Mouse (Mus musculus) stomach, embryonic 16.5 days (tissue): ENCODE measurements around the gene Fcrlb. TPM values are rescaled to one million over a fixed set of nuclear protein-coding genes. Genes with fewer than 3 reads are reported as not detected.

ENCODE experiments used
- ATAC-seq: fragments of 200-750 bp; cut with Nextera tagmentation; 2 replicates; pipeline ENCODE4 v1.8.0; 2017; ENCODE audit warnings: moderate number of reproducible peaks, moderate TSS enrichment; ENCODE audit not compliant: insufficient read depth, low FRiP score
- H3K27ac ChIP-seq: fragments of 300-500 bp; sonication (generic); 2 replicates; pipeline ENCODE4 v1.5.1; 2014; ENCODE audit warnings: low read length
- H3K27me3 ChIP-seq: fragments of 300-500 bp; sonication (generic); 2 replicates; pipeline ENCODE4 v1.6.1; 2014; ENCODE audit warnings: low read length, control low read depth, mixed read lengths; ENCODE audit not compliant: control insufficient read depth, insufficient read depth
- H3K36me3 ChIP-seq: fragments of 300-500 bp; sonication (generic); 2 replicates; pipeline ENCODE4 v1.6.1; 2014; ENCODE audit warnings: low read length; ENCODE audit not compliant: control insufficient read depth, insufficient read depth
- H3K4me1 ChIP-seq: fragments of 300-500 bp; sonication (generic); 2 replicates; pipeline ENCODE4 v1.6.1; 2014; ENCODE audit warnings: low read length, control low read depth, mixed read lengths; ENCODE audit not compliant: control insufficient read depth, insufficient read depth
- H3K4me2 ChIP-seq: fragments of 300-500 bp; sonication (generic); 2 replicates; pipeline ENCODE4 v1.6.1; 2014; ENCODE audit warnings: low read depth, low read length, mixed read lengths
- H3K4me3 ChIP-seq: fragments of 300-500 bp; sonication (generic); replicated peaks from 2 replicates; pipeline ENCODE4 v1.5.1; 2014; ENCODE audit warnings: mild to moderate bottlenecking, low read length
- H3K9ac ChIP-seq: fragments of 300-500 bp; sonication (generic); 2 replicates; pipeline ENCODE4 v1.6.1; 2014; ENCODE audit warnings: low read length
- H3K9me3 ChIP-seq: fragments of 300-500 bp; sonication (generic); replicated peaks from 2 replicates; pipeline ENCODE4 v1.6.1; 2016; ENCODE audit warnings: low read length, control low read depth; ENCODE audit not compliant: control insufficient read depth
- WGBS: fragments of 180-500 bp; shearing (Covaris S2); extraction: QIAGEN DNeasy Blood & Tissue Kit; methylation state at CpG from one replicate; pipeline ENCODE4 v1.1.7; 2014; 5-methylcytosine and 5-hydroxymethylcytosine counted together
- polyA plus RNA-seq: library from polyadenylated mRNA; unstranded; fragments of >200 nt; fragmentation: Nextera tagmentation; extraction: Ambion mirVana; gene quantifications from 2 replicates; pipeline ENCODE4 v1.2.1, GENCODE M21; 2015

Gene Fcrlb
- polyA plus RNA-seq, 1 experiment from 2014 or later, result not detected

DNA sequence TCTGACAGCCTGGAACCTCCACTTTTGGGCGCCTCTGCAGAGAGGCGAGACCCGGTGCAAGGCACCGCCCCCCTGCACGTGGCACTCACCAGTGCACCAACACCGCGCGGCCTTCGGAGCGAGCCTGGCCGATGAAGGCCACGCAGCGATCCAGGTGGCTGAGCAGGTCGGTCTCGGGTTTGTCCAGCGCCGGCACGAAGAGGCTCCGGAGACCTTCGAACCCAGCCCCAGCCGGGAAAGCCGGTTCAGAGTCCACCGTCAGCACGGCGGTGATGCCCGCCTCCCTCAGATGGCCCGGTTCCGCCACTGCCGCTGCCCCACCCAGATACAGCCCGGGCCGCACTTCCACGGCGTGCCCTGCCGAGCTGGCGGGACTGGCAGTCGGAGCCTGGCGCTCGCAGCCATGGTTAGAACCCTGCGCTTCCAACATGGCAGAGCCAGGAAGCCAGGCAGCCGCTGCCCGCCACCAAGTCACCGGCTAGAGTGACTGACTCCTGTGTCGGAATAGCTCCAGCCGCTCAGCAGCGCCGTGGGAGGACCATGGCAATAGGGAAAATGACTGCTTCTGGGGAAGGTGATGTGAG is 27.7 kb downstream of the Fcrlb start, which contains the start of the genes Gm26620 and Dusp12:
Gene Gm26620, plus strand, starts transcription at position 88 of the 584 bp plus-strand sequence.
Gene Dusp12, minus strand, starts transcription at position 563 of the 584 bp plus-strand sequence.
- Histone ChIP-seq H3K9me3 (no peaks in the 10 kb centered on the region), H3K4me2 (peak within 1 kb of the TSS; percentile 69), H3K27ac (peak within 1 kb of the TSS; percentile 88), H3K4me1 (peaks cover 8% of the 10 kb centered on the region; the same call in 1 of the 2 replicates), H3K36me3 (peaks cover 7% of the 10 kb centered on the region; the same call in 1 of the 2 replicates), H3K9ac (peak within 1 kb of the TSS; percentile 88), H3K4me3 (peak within 1 kb of the TSS; percentile 98), H3K27me3 (no peaks in the 10 kb centered on the region)
- under 1% methylated on average over 46 of the region's 46 CpGs for WGBS
- peak; percentile 89 for ATAC-seq

DNA sequence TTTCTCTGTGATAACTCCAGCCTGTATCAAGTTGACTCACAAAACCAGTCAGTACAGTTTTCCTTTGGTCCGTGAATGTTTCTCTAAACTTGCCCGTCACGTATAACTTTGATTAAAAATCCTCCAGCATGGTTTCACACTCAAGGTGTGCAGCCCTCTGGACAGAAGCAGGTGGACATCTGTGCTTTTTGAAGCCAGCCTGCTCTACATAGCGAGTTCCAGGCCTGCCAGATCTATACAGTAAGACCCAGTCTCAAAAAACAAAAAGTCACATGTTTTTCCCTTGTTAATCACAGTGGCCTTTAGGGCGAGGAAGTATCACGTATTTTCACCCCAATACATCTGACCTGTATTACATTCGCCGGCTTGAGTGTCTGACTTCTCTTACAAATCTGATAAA is 28.4 kb downstream of the Fcrlb start:
- ATAC-seq, result no peak
- peak overlapping the region; percentile 98 for H3K4me3 ChIP-seq
- H3K4me1 ChIP-seq, result peaks cover 8% of the 10 kb centered on the region; the same call in 1 of the 2 replicates
- WGBS, result 10% methylated on average over 8 of the region's 8 CpGs
- H3K27ac ChIP-seq, result peak overlapping the region; percentile 88
- no peaks in the 10 kb centered on the region for H3K27me3 ChIP-seq
- no peaks in the 10 kb centered on the region for H3K9me3 ChIP-seq
- peak overlapping the region; percentile 69 for H3K4me2 ChIP-seq
- H3K36me3 ChIP-seq, result peaks cover 11% of the 10 kb centered on the region; the same call in 1 of the 2 replicates
- H3K9ac ChIP-seq, result peak overlapping the region; percentile 88

DNA sequence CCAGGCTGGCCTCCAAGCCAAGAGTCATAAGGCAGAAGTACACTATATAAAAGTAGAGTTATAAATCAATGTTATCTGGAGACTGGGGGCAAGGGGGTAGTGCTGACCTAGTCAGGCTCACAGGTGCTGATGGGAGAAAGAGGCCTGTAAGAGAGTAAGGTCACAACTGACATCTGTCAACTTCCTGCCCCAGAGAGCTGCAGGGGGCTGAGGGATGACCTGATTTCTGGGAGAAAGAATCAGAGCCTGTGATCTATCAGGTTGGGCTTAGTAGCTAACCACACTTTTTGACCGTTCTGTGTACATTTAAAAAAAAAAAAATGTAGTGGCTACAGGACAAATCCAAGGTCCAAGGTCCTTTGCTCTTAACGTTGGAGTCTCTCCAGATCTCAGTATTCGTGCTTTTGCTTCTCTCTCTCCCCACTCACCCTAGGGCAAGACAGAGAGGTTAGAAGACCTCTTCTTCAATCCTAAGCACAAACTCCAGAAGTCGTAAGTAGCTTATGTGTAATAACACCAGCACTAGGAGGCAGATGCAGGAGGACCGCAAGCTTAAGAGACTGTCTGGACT is 29.7 kb downstream of the Fcrlb start:
- no peaks in the 10 kb centered on the region for H3K27me3 ChIP-seq
- ATAC-seq, result no peak
- H3K9ac ChIP-seq, result no peak overlapping the region
- H3K4me1 ChIP-seq, result peaks cover 8% of the 10 kb centered on the region; the same call in 1 of the 2 replicates
- H3K9me3 ChIP-seq, result no peaks in the 10 kb centered on the region
- peaks cover 17% of the 10 kb centered on the region; the same call in 1 of the 2 replicates for H3K36me3 ChIP-seq
- 52% methylated on average over 5 of the region's 5 CpGs for WGBS
- no peak overlapping the region for H3K4me2 ChIP-seq
- H3K4me3 ChIP-seq, result no peak overlapping the region
- no peak overlapping the region for H3K27ac ChIP-seq

DNA sequence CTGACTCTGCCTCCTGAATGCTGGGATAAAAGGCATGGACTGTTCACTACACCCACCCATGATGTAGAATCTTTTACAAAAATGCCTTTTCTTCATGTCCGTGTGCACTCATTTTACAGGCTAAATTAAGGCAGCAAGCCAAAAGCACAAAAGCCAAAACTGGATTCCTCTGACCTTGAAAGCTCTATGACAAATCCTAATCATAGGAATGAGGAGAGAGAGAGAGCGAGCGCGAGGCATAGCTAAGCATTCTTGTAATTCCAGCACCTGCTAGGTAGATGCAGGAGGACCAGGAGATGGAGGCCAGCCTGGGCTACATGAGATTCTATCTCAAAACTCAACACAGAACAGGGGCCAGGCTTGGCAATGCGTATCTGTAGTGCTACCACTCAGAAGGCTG is 35.8 kb downstream of the Fcrlb start:
- WGBS, result 92% methylated on average over 5 of the region's 5 CpGs
- no peak overlapping the region for H3K9ac ChIP-seq
- no peaks in the 10 kb centered on the region for H3K27me3 ChIP-seq
- ATAC-seq, result no peak
- H3K4me3 ChIP-seq, result no peak overlapping the region
- no peaks in the 10 kb centered on the region for H3K9me3 ChIP-seq
- H3K4me1 ChIP-seq, result no peaks in the 10 kb centered on the region
- H3K4me2 ChIP-seq, result no peak overlapping the region
- H3K36me3 ChIP-seq, result peaks cover 17% of the 10 kb centered on the region; the same call in 1 of the 2 replicates
- H3K27ac ChIP-seq, result no peak overlapping the region

DNA sequence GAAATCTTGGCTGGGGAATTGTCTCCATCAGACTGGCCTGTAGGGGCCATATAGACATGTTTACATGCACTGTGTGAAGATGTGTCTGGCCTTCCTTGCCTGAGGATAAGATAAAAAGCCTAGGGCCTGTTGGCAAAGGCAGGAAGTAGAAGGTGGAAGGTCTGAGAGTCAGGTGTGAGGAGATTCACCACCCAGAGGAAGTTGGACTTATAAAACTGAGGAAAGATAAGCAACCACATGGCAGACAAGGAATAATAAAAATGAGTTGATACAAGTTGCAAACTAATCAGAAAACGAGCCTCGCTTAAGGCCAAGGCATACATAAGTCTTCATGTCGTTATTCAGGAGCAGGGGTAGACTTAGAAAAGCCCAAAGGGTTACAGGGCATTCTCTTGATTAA is 37.1 kb downstream of the Fcrlb start:
- no peak for ATAC-seq
- no peak overlapping the region for H3K4me3 ChIP-seq
- no peaks in the 10 kb centered on the region for H3K27me3 ChIP-seq
- no peak overlapping the region for H3K9ac ChIP-seq
- H3K36me3 ChIP-seq, result peaks cover 14% of the 10 kb centered on the region; the same call in 1 of the 2 replicates
- no peak overlapping the region for H3K27ac ChIP-seq
- WGBS, result 63% methylated on average over 3 of the region's 3 CpGs
- no peaks in the 10 kb centered on the region for H3K4me1 ChIP-seq
- no peak overlapping the region for H3K4me2 ChIP-seq
- no peaks in the 10 kb centered on the region for H3K9me3 ChIP-seq

DNA sequence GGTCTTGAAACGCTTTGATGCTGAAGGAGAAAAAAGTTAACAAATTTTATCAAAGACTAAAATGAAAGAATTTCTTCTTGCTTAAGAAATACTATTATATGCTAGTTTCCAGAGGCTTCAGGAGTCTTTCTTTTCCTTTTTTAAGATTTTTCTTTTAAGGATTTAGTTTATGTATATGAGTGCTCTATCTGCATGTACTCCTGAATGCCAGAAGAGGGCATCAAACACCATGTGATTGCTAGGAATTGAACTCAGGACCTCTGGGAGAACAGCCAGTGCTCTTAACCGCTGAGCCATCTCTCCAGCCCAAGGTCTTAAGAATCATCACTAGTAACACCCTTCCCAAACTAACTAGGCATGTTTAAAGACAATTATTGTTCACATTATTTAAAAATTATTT is 40.8 kb downstream of the Fcrlb start:
- Histone ChIP-seq H3K4me2 (no peak overlapping the region), H3K9me3 (no peaks in the 10 kb centered on the region), H3K36me3 (no peaks in the 10 kb centered on the region), H3K9ac (no peak overlapping the region), H3K27ac (no peak overlapping the region), H3K4me3 (no peak overlapping the region), H3K27me3 (no peaks in the 10 kb centered on the region), H3K4me1 (no peaks in the 10 kb centered on the region)
- ATAC-seq, result no peak
- WGBS, result 91% methylated on average over 2 of the region's 2 CpGs

DNA sequence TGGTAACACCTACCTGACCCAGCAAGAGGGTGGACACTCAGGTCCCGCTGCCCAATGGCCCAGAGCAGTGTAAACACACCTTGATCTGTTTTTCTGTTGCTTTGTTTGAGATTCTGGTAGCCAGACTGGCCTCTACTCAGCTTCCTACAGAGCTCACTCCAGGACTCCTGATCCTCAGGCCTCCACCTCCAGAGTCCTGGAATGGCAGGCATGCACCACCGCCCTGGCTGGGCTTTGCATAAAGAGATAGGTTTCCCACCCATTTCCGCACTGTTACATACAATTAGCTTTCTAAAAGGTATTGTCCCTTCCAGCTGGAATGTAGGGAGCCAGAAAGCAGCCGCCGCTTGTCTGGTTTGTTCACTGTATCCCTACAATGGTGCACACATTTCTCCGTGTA is 41.3 kb downstream of the Fcrlb start:
- H3K4me2 ChIP-seq, result no peak overlapping the region
- H3K4me3 ChIP-seq, result no peak overlapping the region
- H3K27me3 ChIP-seq, result no peaks in the 10 kb centered on the region
- no peak for ATAC-seq
- H3K36me3 ChIP-seq, result no peaks in the 10 kb centered on the region
- H3K9ac ChIP-seq, result no peak overlapping the region
- H3K27ac ChIP-seq, result no peak overlapping the region
- H3K4me1 ChIP-seq, result no peaks in the 10 kb centered on the region
- 74% methylated on average over 6 of the region's 6 CpGs for whole genome bisulfite sequencing
- H3K9me3 ChIP-seq, result no peaks in the 10 kb centered on the region

DNA sequence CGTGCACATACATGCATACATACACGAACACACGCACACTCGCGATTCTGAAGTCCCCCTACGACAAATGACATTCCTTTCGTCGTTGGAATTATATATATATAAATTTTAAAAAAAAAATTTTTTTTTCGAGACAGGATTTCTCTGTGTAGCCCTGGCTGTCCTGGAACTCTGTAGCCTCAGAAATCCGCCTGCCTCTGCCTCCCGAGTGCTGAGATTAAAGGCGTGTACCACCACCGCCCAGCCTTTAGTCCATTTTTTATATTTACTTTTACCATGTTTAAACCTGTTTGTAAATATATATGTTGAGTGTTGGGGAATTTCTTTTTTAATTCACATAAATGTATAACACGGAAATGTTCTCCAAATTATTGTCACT is 43.8 kb downstream of the Fcrlb start:
- Histone ChIP-seq H3K4me3 (peak overlapping the region; percentile 81), H3K27ac (0 out of 2 replicates have a peak overlapping the region, but pooled peaks have one; percentile 49), H3K9ac (peak overlapping the region; percentile 73), H3K4me2 (peak overlapping the region; percentile 69), H3K27me3 (no peaks in the 10 kb centered on the region), H3K36me3 (no peaks in the 10 kb centered on the region), H3K9me3 (no peaks in the 10 kb centered on the region), H3K4me1 (no peaks in the 10 kb centered on the region)
- 14% methylated on average over 14 of the region's 14 CpGs for WGBS
- no peak for ATAC-seq

DNA sequence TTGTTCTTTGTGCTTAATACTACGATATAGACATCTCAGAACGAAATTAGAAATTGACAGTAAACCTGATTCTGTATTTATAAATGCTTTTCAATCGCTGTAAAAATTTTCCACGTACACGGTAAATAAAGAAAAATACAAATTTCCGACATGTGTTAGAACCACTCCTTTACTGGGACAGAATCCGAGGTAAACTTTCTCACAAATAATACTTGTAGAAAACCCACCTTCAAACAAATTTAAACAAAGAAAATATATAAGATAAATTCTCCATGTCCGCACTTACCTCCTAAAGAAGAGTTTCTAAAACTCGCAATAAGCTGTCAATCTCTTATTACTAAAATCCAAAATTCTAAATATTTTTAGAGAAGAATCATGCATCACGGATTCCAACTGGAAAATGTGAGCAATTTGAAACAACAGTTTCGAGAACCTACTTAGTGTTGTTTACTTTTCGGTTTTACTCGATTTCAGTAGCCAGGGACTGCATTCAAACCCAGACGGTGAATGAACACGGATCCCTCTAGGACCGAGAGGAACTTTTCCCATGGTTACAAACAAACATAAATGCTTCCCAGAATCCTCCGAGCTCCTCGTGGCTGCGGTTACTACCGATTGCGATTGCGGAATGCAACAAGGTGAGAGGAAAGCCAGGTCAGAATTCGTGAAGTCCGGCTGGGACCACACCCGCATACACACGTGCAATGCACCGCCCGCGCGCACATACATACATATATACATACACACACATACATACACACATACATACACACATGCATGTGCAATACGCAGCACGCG is 44.4 kb downstream of the Fcrlb start:
- Histone ChIP-seq H3K4me1 (no peaks in the 10 kb centered on the region), H3K4me3 (peak overlapping the region; percentile 81), H3K27ac (peak overlapping the region; percentile 49; the same call in 1 of the 2 replicates), H3K9ac (peak overlapping the region; percentile 73), H3K27me3 (no peaks in the 10 kb centered on the region), H3K9me3 (no peaks in the 10 kb centered on the region), H3K36me3 (no peaks in the 10 kb centered on the region), H3K4me2 (peak overlapping the region; percentile 69)
- under 1% methylated on average over 33 of the region's 33 CpGs for WGBS
- ATAC-seq, result peak; percentile 87
